Mouse (Mus musculus): ENCODE results near the gene Gga3. TPM values are rescaled to one million over a fixed set of nuclear protein-coding genes. Genes with fewer than 3 reads are reported as not detected.
"Not testable (repeated sequence)": the region's sequence is repeated elsewhere in the genome, so short reads cannot be mapped to it uniquely, and the experiment has no call there.

Gene Gga3
- 6.8 and 8.1 TPM in 2 replicates for polyA plus RNA-seq (2015; fragmentation: Nextera tagmentation; extraction: Ambion mirVana)

DNA sequence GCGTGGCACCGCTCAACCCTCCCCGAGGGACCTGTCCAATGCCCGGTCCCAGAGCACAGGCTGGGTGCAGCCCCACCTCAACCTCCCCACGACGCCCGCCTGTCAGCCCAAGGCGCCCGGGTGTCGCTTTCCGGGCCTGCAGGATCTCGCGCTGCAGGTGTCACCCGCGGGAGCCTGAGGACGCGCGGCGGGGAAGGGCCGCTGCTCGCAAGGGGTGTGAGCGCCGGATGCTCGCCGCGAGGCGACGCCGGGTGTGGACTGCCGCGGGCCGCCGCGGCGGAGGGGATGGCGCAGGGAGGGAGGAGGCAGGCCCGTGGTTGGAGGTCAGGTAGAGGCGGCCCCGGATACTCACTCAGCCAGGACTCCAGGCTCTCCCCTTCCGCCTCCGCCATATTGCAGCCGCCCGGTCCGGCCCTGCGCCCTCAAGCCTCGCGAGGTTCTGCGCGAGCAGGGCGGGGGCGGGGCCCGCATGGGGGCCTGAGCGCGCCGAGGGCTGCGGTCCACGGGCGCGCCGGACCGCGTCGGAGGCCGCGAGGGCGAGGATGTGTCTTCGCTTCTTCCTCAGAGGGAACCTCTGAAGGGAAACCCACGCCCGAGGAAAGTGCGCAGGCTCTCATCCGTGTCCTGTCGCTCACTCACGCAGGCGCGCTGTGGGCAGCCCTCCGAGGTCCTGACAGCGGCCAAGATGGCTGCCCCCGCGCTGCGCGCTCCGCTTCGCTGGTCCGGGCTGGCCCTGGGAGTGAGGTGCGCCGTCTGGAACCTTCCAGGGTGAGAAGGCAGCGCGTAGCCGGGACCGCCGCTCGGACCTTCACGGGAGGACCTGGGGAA is at the start of gene Gga3, which contains the start of gene Mrps7:
Gene Gga3, minus strand, starts transcription at position 576 of the 828 bp plus-strand sequence.
Gene Mrps7, plus strand, starts transcription at position 450 of the 828 bp plus-strand sequence.
- peaks cover 14% of the 10 kb centered on the region; the same call in 1 of the 2 replicates for H3K4me1 ChIP-seq (ENCODE audit: insufficient read depth, low read depth, low read length)
- H3K27ac ChIP-seq (ENCODE audit: low read length) = peak within 1 kb of the TSS; percentile 93
- H3K27me3 ChIP-seq (replicated peaks; ENCODE audit: insufficient read depth, low read length) = no peaks in the 10 kb centered on the region
- ATAC-seq (peak; percentile 98), DNase-seq (ENCODE audit: low spot score) (peak; percentile 97)
- peaks cover 7% of the 10 kb centered on the region; the same call in 1 of the 2 replicates for H3K36me3 ChIP-seq (ENCODE audit: insufficient read depth, low read length)
- TF ChIP-seq EP300 (IDR thresholded peaks at IDR 0.05) (no peak), CTCF (IDR thresholded peaks at IDR 0.05) (peak; percentile 5)
- H3K4me3 ChIP-seq (ENCODE audit: low read depth, low read length) = peak within 1 kb of the TSS; percentile 85
- H3K9me3 ChIP-seq (ENCODE audit: low read length) = no peaks in the 10 kb centered on the region
- WGBS = under 1% methylated on average over 70 of the region's 93 CpGs
- H3K4me2 ChIP-seq (replicated peaks; ENCODE audit: low read depth, low read length) = peak within 1 kb of the TSS; percentile 90
- H3K9ac ChIP-seq (replicated peaks; ENCODE audit: low read depth) = peak within 1 kb of the TSS; percentile 93

DNA sequence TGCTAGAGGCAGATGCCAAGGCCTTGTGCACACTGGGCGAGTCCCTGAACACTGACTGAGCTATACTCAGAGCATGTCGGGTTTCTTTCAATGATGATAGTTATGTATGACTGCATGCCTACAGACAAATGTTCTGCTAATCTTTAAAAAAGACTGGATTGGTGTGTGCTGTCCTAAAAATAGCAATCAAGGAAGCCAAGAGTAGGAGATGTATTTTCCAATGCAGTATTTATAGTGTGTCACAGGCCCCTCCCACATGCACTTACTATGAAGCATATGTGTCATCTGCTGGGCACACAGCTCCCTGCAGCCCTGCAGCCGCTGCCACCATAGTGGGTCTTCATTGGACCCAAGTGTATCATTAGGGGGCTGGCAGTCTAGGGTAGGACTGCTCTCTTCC is 49.3 kb upstream of the Gga3 start:
- no peak for ATAC-seq
- Histone ChIP-seq H3K27ac (ENCODE audit: low read length) (no peak overlapping the region), H3K9ac (replicated peaks; ENCODE audit: low read depth) (no peak overlapping the region), H3K4me3 (ENCODE audit: low read depth, low read length) (no peak overlapping the region), H3K9me3 (ENCODE audit: low read length) (no peaks in the 10 kb centered on the region), H3K4me1 (ENCODE audit: insufficient read depth, low read depth, low read length) (no peaks in the 10 kb centered on the region), H3K36me3 (ENCODE audit: insufficient read depth, low read length) (no peaks in the 10 kb centered on the region; the same call in 1 of the 2 replicates), H3K4me2 (replicated peaks; ENCODE audit: low read depth, low read length) (no peak overlapping the region), H3K27me3 (replicated peaks; ENCODE audit: insufficient read depth, low read length) (no peaks in the 10 kb centered on the region)
- 80% methylated on average over 3 of the region's 3 CpGs for whole genome bisulfite sequencing
- DNase-seq (ENCODE audit: low spot score) = no peak
- TF ChIP-seq CTCF (IDR thresholded peaks at IDR 0.05) = no peak

DNA sequence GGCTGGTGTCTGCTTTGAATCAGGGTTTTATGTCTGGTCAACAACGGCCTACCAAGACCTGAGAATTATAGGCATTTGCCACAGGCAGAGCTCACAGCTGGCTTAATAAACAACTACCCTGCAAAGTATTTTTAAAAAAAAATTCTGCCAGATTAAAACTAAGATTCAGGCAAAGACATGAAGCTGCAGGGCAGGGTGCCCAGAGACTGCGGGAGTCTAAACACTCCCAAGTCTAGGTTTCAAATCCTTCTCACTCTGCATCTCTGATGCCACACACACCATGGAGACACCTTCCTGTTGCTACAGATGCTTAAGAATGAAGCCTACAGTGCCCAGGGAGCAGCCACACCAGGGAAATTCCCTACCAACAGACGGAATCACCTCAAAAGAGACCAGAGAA is 47.8 kb upstream of the Gga3 start:
- Histone ChIP-seq H3K36me3 (ENCODE audit: insufficient read depth, low read length) (no peaks in the 10 kb centered on the region; the same call in none of the 2 replicates), H3K27ac (ENCODE audit: low read length) (no peak overlapping the region), H3K9ac (replicated peaks; ENCODE audit: low read depth) (no peak overlapping the region), H3K9me3 (ENCODE audit: low read length) (no peaks in the 10 kb centered on the region), H3K4me3 (ENCODE audit: low read depth, low read length) (no peak overlapping the region), H3K4me2 (replicated peaks; ENCODE audit: low read depth, low read length) (no peak overlapping the region), H3K27me3 (replicated peaks; ENCODE audit: insufficient read depth, low read length) (no peaks in the 10 kb centered on the region), H3K4me1 (ENCODE audit: insufficient read depth, low read depth, low read length) (no peaks in the 10 kb centered on the region)
- TF ChIP-seq EP300 (IDR thresholded peaks at IDR 0.05) = no peak
- TF ChIP-seq CTCF (IDR thresholded peaks at IDR 0.05) = no peak
- ATAC-seq (no peak), DNase-seq (ENCODE audit: low spot score) (no peak)
- WGBS = 86% methylated on average over 3 of the region's 3 CpGs

DNA sequence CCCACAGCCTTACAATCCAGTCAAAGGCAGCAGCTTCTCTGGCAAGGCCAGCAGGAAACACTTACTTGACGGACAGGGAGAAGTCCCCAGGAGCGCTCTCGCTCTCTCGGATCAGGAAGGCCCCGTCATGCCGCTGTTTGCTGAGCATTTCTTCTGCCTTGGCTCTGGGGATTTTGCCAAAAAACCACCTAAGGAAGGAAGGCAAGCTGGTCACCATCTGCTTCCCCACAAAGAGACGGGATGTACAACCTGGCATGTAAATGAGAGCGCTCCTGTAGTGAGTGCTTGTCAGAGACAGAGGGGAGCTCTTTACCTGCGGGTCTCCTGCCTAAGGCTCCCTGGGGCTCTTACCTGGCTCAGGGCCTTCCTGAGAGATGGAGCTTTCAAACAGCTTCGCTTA is 45.9 kb upstream of the Gga3 start:
- H3K4me2 ChIP-seq (replicated peaks; ENCODE audit: low read depth, low read length) = no peak overlapping the region
- no peaks in the 10 kb centered on the region; the same call in none of the 2 replicates for H3K36me3 ChIP-seq (ENCODE audit: insufficient read depth, low read length)
- H3K4me3 ChIP-seq (ENCODE audit: low read depth, low read length) = no peak overlapping the region
- ATAC-seq (no peak), DNase-seq (ENCODE audit: low spot score) (no peak)
- H3K27me3 ChIP-seq (replicated peaks; ENCODE audit: insufficient read depth, low read length) = no peaks in the 10 kb centered on the region
- H3K9me3 ChIP-seq (ENCODE audit: low read length) = no peaks in the 10 kb centered on the region
- 52% methylated on average over 10 of the region's 10 CpGs for WGBS
- H3K4me1 ChIP-seq (ENCODE audit: insufficient read depth, low read depth, low read length) = no peaks in the 10 kb centered on the region
- H3K27ac ChIP-seq (ENCODE audit: low read length) = no peak overlapping the region
- H3K9ac ChIP-seq (replicated peaks; ENCODE audit: low read depth) = no peak overlapping the region
- TF ChIP-seq CTCF (IDR thresholded peaks at IDR 0.05) = no peak
- no peak for TF ChIP-seq EP300 (IDR thresholded peaks at IDR 0.05)

DNA sequence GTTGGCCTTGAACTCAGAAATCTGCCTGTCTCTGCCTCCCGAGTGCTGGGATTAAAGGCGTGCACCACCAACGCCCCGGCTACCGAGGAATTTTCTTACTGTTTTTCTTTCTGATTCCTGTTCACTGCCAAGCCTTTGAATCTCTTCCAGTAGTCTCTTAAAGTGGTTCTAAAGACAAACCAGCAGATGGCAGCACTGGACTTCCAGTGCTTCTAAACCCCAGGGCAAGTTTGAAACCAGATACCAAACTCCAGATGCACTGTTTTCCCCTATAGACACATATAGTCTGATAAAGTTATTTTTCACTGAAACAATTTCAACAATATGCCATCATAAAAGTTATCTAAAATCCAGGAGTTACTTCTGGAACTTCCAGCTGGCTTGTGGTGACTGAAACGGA is 43.6 kb upstream of the Gga3 start:
- no peak overlapping the region for H3K9ac ChIP-seq (replicated peaks; ENCODE audit: low read depth)
- H3K4me3 ChIP-seq (ENCODE audit: low read depth, low read length) = no peak overlapping the region
- no peaks in the 10 kb centered on the region for H3K9me3 ChIP-seq (ENCODE audit: low read length)
- H3K4me1 ChIP-seq (ENCODE audit: insufficient read depth, low read depth, low read length) = no peaks in the 10 kb centered on the region
- H3K27me3 ChIP-seq (replicated peaks; ENCODE audit: insufficient read depth, low read length) = no peaks in the 10 kb centered on the region
- DNase-seq (ENCODE audit: low spot score) (peak; percentile 91), ATAC-seq (no peak)
- no peaks in the 10 kb centered on the region; the same call in 1 of the 2 replicates for H3K36me3 ChIP-seq (ENCODE audit: insufficient read depth, low read length)
- WGBS = 39% methylated on average over 6 of the region's 6 CpGs
- peak; percentile 83 for TF ChIP-seq CTCF (IDR thresholded peaks at IDR 0.05)
- TF ChIP-seq EP300 (IDR thresholded peaks at IDR 0.05) = no peak
- no peak overlapping the region for H3K4me2 ChIP-seq (replicated peaks; ENCODE audit: low read depth, low read length)
- no peak overlapping the region for H3K27ac ChIP-seq (ENCODE audit: low read length)

DNA sequence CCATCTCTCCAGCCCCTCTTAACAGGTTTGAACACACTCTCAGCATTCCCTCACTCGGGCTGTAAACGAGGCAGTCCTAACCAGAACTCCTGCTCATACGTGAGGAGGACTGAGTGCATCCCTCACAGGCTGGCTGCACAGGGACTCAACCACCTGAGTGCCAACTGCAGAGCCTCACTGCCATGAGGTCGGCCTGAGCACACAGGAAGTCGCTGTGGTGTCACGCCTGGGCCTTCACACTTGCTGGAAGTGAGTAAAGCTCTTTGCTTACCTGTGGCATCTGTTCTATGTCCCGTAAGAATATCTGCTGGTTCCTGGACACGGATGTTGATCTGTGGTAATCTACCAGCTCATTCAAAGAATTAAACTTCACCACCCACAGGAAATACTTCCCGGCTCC is 42.6 kb upstream of the Gga3 start:
- no peaks in the 10 kb centered on the region for H3K9me3 ChIP-seq (ENCODE audit: low read length)
- 87% methylated on average over 9 of the region's 9 CpGs for WGBS

DNA sequence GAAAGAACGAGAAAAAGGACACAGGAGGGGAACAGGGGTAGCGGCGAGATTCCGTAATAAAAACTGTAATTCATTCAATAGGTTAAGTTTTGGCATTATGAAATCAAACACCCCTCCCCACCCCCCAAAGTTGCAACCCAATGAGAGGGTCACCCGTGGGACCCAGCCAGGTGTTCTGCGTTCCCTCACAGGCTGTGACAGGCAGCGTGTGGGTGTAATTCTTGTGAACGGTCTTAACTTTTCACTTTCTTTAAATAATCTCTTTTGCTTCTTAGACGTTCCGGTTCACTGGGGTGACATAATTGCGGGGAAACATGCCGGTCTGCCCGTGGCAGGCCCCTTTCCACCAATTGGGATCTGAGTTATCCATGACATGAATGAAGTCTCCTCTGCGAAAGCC is 41.6 kb upstream of the Gga3 start:
- not testable (repeated sequence) for H3K27me3 ChIP-seq (replicated peaks; ENCODE audit: insufficient read depth, low read length); H3K27ac ChIP-seq (ENCODE audit: low read length); H3K4me1 ChIP-seq (ENCODE audit: insufficient read depth, low read depth, low read length); DNase-seq (ENCODE audit: low spot score); H3K9me3 ChIP-seq (ENCODE audit: low read length); H3K9ac ChIP-seq (replicated peaks; ENCODE audit: low read depth); H3K4me2 ChIP-seq (replicated peaks; ENCODE audit: low read depth, low read length); H3K36me3 ChIP-seq (ENCODE audit: insufficient read depth, low read length); H3K4me3 ChIP-seq (ENCODE audit: low read depth, low read length)
- WGBS = 65% methylated on average over 14 of the region's 14 CpGs
- 0 out of 2 replicates have a peak, but pooled peaks have one; percentile 34 for ATAC-seq

More for the DNA sequence above, 42.6 kb upstream of the Gga3 start:
- no peak for ATAC-seq
- TF ChIP-seq EP300 (IDR thresholded peaks at IDR 0.05) (no peak), CTCF (IDR thresholded peaks at IDR 0.05) (no peak)
- no peak overlapping the region for H3K9ac ChIP-seq (replicated peaks; ENCODE audit: low read depth)
- no peaks in the 10 kb centered on the region; the same call in 1 of the 2 replicates for H3K36me3 ChIP-seq (ENCODE audit: insufficient read depth, low read length)
- H3K27me3 ChIP-seq (replicated peaks; ENCODE audit: insufficient read depth, low read length) = no peaks in the 10 kb centered on the region
- DNase-seq (ENCODE audit: low spot score) = no peak
- H3K27ac ChIP-seq (ENCODE audit: low read length) = no peak overlapping the region
- no peak overlapping the region for H3K4me3 ChIP-seq (ENCODE audit: low read depth, low read length)
- no peak overlapping the region for H3K4me2 ChIP-seq (replicated peaks; ENCODE audit: low read depth, low read length)
- H3K4me1 ChIP-seq (ENCODE audit: insufficient read depth, low read depth, low read length) = no peaks in the 10 kb centered on the region

Data from lung, postnatal 0 days (tissue).